Mouse (Mus musculus) layer of hippocampus, adult 8-10 months (tissue): ENCODE results near the gene Psme2. TPM values are rescaled to one million over a fixed set of nuclear protein-coding genes. Genes with fewer than 3 reads are reported as not detected.
A peak's percentile ranks its signal among the peaks of the same experiment; 100 is the strongest.

Experiments
- DNase-seq, 2 experiments: peaks; one replicate each; pipeline ENCODE4 v3.0.0; 2022; ENCODE audit warnings: low spot score in 2 of 2
- total RNA-seq, 4 experiments: library from RNA; stranded (reverse); gene quantifications; 2 replicates each; pipeline ENCODE4 v1.2.4; 2022

Gene Psme2
- total RNA-seq, 4 experiments from 2014 or later, result 57.2 to 74.4 (median 69.8) TPM

DNA sequence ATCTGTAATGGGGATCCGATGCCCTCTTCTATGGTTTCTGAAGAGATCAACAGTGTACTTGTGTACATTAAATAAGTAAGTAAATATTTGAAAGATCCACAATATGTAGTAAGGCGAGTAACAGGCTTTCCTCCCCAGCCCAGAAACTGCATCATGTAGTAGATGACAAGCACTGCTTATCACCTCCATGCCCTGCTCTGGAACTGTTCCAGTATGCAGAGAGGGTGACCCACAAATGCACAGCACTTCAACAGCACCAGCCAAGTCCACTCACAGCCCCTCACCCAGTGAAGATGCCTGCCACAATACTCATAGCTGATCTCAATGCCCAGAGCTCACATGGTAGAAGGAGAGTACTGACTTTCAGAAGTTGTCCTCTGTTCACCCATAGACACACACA is 20.3 kb downstream of the Psme2 start:
- no peak for DNase-seq

DNA sequence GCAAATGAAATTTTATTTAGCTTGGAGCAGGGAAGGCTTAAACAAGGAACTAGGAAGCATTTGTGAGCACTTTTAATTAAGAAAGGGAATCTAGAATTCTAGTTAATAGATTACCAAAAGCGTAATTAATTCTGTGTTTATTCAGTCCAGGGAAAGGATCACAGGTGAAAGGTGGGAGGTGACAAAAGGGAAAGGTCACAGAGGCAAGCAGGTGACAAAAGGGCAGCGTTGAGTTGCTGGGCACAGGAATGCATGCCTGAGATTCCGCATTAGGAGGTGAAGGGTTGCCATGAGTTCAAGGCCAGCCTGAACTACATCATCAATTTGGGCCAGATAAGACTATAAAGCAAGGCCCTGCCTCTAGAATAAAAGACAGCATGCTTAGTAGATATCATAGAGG is 23.4 kb downstream of the Psme2 start:
- DNase-seq, result no peak

DNA sequence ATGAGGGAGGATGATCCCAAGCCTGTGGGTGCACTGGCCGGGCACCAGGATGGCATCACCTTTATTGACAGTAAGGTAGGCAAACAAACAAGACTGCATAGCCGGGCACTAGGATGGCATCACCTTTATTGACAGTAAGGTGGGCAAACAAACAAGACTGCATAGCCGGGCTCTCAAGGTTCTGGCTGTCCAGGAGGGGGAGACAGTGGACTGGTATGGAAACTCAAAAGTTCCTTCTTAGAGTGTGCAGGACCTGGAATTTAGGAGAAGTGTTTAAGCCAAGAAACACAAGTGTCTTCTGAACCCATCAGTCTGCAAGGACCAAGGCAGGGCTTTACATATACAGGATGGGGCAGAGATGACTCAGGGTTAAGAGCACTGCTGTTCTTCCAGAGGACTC is 25.2 kb downstream of the Psme2 start:
- no peak for DNase-seq

DNA sequence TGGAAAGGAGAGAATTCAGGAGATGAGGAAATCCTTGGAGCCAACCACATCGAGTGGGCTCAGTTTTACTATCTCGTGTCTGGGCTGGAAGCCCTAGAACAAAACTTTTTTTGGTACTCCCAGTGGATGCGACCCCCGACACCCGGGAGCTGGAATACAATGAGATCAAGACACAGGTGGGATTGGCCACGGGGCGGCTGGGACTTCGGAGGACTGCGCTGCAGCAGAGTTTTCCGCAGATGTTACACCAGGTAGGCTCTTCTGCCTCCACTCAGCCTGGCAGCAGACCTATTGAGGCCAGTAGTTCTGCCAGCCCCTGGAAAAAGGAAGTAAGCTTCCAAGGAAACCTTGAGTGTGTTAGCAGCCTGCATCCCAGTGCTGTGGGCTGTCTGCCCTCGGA is 27.7 kb downstream of the Psme2 start:
- DNase-seq, result no peak

DNA sequence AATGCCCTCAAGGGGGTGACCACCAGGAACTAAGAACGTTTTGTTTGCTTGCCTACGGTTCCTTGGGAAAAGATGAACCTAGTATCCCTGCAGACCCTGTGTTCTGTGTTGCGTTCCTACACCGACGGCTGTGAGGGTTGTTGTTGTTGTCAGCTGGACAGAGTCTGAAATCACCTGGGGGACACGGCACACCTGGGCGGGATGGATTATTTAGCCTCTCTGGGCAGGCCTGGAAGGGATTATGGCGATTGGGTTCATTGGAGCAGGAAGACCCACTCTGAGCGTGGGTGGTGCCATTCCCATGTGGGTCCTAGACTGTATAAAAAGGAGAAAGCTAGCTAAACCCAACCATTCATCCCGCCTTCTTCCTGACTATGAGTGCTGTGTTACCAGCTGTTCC is 29.1 kb downstream of the Psme2 start:
- no peak for DNase-seq

DNA sequence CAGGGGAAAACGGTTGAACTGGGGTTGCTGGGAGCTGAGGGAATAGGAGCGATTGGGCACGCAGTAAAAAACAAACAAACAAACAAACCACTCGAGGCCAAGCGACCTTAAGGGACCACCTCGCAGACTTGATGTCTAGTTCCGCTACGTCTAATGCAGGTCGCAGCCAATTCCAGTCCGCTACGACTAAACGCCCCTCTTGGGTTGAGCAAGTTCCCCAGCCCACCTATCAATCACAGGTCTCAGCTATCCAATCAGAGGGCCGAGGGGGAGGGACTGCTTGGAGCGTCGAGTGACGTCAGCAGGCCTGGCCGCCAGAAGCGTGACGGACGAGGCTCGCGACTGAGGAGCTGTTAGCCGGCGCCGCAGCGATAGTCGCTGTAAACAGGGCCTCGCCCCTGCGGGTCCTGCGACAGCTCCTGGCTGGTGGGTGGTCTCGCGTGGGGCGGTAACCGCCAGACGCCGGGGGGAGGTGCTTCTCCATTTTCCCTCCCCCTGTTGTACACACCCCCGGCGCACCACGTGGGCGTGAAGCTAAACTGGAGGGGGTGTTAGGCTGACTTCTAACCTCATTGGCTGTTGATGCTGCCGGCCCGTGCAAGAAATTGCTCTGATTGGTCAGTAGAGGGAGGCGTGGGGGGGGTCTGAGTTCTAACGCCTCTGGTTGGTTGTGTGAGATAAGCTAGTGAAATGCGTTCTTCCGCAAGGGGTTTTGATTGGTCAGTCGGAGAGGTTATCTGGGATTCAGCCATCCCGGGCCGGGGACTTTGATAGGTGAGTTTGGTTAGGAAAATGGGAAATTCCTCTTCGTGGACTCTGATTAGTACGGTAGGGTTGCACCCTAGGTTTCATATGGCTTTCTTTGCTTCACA is 30.5 kb downstream of the Psme2 start, which contains the start of gene A730061H03Rik:
Gene A730061H03Rik (minus strand): TSS at position 205 of the 872 bp plus-strand sequence.
- DNase-seq, result peak; percentile 98 to 99

DNA sequence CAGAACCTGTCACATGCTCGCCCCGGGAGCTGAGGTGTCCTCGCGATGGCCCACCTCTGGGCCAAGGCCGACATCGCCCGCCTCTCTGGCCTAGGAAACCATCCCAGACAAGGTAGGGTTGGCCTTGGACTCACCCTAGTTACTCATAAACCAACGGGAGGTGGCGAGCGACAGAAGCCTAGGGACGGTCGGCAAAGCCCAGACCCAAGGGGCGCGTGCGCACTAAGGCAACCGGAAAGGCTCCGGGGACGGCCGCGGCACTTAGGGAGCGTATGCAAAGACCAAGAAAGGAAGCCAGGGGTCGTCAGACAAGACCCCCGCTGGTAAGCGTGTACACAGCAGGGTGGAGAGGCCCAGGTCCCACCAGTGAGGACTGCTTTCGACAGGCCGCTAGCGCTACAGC is 31.1 kb downstream of the Psme2 start, which contains the start of gene Dcaf11:
Gene Dcaf11 (plus strand): TSS at position 208 of the 403 bp plus-strand sequence.
- peak; percentile 86 to 87 for DNase-seq

DNA sequence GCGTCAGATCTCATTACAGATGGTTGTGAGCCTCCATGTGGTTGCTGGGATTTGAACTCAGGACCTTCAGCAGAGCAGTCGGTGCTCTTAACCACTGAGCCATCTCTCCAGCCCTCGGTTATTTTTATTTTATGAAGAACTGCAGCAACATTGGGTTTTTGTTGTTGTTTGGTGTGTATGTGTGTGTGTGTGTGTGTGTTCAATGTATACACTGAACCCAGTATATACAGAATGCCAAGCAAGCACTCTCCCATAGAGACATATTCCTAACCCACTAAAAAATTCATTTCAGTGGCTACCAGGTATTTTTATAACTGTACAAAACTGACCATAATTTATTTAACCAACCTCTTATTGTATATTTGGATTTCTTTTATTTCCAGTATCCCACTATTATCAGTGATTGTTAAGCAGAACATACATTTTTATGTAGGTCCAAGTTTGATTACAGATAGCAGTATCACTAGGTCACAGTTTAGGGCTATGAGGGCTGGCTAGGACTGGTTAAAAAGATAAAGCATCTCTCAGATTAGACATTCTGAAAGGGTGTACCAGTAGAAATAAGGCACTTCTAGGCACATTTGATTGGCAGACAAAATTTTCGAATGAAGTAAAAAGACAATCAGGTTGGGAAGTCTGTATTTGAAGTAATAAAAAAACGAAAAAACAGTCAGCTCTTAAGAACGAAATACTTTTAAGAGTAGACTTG is 32.0 kb downstream of the Psme2 start:
- DNase-seq, result no peak

DNA sequence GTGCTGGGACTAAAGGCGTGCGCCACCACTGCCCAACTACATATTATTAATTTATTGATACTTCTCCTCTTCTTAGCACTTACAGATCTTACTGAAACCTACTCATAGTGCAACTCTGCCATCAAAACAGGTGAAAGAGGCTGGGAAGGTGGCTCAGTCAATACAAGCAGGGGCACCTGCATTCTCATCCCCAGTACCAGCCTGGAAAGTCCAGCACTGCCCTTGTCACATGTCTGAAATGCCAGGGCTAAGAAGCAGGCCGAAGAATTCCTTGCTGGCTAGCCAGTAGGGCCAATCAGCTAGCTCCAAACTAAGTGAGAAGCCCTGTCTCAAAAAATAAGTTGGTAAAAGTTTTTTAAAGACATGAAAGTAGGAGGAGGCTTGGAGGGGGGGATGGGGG is 33.3 kb downstream of the Psme2 start:
- DNase-seq, result no peak

- peak; percentile 58 to 67 for DNase-seq
These were observed 33.9 kb downstream of the Psme2 start for GRCm38 (mm10) chr14:55557003-55557402.

- no peak for DNase-seq
These were observed 35.1 kb downstream of the Psme2 start for GRCm38 (mm10) chr14:55555788-55556187.

DNA sequence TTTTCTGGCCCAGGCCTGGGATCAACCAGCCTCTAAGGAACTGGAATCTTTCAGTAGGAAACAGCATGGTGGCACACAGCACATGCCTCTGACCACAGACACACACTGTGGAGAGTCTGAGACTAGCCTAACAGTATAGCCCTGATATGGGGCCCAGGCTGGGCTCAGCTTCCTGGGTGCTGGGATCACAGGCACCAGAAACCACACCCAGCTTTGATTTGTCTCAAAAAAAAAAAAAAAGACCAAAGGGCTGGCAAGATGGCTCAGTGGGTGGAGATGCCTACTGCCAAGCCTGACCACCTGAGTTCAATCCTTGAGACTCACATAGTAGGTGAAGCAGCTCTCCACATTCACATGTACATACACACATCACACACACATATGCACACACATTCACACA is 36.3 kb downstream of the Psme2 start:
- DNase-seq, result no peak

GRCm38 (mm10) chr14:55551794-55552193 is 39.1 kb downstream of the Psme2 start:
- DNase-seq, result no peak

- DNase-seq, result no peak
These were observed 39.6 kb downstream of the Psme2 start for GRCm38 (mm10) chr14:55551347-55551746.

DNA sequence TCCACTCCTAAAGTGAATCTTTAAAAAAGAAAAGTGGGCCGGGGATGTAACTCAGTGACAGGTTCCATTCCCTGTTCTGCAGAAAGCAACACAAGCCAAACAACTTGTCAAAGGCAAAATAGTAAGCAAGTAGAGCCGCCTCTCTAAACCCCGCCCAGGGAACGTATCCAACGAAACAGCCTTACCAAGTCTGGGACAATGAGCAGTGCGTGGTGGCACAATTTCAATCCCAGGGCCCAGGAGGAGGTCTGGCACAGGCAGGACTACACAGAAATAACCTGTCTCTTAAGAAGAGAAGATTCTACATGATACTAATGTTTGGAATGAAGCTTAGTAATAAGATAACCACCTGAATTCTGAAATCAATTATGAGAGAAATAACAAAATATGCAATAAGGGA is 40.7 kb downstream of the Psme2 start:
- no peak for DNase-seq

GRCm38 (mm10) chr14:55544334-55544733 is 46.6 kb downstream of the Psme2 start:
- DNase-seq, result no peak

GRCm38 (mm10) chr14:55542268-55542667 is 48.6 kb downstream of the Psme2 start:
- no peak for DNase-seq

DNA sequence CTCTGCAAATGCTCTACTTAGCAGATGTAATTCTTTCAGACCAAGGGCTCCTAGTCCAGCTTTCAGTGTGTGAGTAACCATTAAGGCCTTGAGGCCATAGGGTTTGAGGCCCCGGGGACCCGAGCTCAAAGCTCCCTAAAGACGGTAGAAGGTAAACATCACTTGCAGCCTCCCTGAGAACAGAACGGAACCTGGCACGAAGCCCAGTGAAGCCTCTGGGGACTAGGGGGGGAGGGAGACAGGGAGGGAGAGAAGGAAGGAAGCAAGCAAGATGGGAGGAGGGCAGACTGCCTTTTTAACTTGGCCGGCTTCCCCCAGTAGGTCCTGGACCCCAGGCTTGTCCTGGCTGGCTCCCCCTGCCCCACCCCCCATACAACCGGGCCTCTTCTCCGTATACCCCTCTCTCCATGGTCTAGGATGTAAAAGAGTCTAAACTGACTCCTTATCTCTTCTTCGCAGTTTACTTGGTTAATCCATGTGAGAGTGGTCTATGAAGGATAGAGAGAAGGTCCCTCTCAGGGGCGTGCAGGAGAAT is 50.1 kb downstream of the Psme2 start:
- DNase-seq, result peak; percentile 58 to 64

DNA sequence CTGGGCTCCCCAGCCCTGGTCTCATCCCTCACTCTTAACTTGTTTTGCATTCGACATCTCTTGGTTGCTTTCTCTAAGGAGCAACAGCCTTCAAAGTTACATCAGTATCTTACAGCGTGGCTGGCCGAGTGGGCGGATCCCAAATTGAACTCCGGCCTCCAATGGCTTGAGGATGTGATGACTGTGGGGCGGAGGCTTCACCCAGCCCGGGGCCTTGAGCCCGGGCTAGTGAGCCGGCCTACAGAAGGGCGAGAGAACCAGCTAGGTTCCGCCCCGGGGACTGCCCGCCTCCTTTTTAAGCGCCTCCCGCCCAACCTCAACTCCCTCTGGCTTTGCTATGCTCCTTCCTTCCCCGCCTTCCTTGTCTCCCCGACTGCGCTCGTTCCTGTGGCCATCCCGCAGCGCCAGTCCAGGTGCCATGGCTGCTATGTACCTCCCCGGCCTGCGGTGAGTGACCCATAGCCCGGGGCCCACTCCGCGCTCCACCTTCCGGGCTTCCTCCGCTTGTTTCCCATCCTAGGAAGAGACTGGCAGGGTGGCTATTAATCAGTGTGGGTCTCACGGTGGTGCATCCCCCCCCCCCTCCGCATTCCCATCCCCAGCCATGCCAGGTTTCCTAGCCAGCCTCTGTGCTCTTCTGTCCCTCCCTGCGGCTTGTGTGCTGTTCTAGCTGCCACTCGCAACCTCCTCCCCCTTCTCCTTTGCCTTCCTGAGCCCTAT is 50.7 kb downstream of the Psme2 start, which contains the start of gene Pck2:
Gene Pck2 (plus strand): TSS at position 200 of the 720 bp plus-strand sequence.
- peak; percentile 68 to 72 for DNase-seq
